Mouse (Mus musculus): ENCODE data around the gene Foxp1.

DNA sequence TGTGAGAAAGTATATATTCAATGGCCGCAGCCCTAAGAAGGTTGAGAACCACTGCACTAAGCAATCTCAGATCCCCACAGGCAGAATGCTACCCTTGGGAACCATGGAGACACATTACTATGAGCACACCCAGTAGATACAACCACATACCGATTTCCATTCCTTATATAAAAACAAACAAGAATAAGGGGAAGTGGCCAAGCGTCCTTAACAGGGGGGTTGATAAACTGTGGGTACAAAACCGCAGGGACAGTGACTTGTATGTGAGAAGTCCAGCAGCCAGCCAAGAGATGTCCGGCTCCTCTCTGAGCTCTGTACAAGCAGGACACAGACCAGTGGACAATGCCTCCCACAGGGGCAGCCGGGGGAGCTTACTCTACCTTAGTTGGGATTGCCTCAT, 563.2 kb downstream of the Foxp1 start:
- TF ChIP-seq CTCF (IDR thresholded peaks at IDR 0.05; ENCODE audit: low read depth) = no peak
- no peak for TF ChIP-seq EP300 (IDR thresholded peaks at IDR 0.05; ENCODE audit: low read depth)
